Mouse (Mus musculus) megakaryocyte-erythroid progenitor cell, adult 5-6 weeks (primary cell): ENCODE data around the gene Ceacam3. TPM values are rescaled to one million over a fixed set of nuclear protein-coding genes. Genes with fewer than 3 reads are reported as not detected.
"Not testable (repeated sequence)": the region's sequence is repeated elsewhere in the genome, so short reads cannot be mapped to it uniquely, and the experiment has no call there.

ENCODE experiments used
- ATAC-seq: replicated peaks from 2 replicates; pipeline ENCODE4 v1.8.0; 2016; ENCODE audit warnings: mild to moderate bottlenecking, inconsistent platforms; ENCODE audit not compliant: severe bottlenecking, poor library complexity, low FRiP score, low TSS enrichment
- total RNA-seq, 2 experiments: library from RNA; stranded (forward) in 1 of 2; stranded (reverse) in 1 of 2; fragments of 200-1000, 215-1000 nt in 1 of 2; fragments of >200 nt in 1 of 2; fragmentation: Nextera tagmentation in 1 of 2; gene quantifications; 2 replicates each; pipeline ENCODE4 v1.2.3; 2014 to 2017

The Ceacam3 gene
- total RNA-seq (2014; fragmentation: Nextera tagmentation) (not detected in 2 replicates), total RNA-seq (2017) (not detected in 2 replicates)

DNA sequence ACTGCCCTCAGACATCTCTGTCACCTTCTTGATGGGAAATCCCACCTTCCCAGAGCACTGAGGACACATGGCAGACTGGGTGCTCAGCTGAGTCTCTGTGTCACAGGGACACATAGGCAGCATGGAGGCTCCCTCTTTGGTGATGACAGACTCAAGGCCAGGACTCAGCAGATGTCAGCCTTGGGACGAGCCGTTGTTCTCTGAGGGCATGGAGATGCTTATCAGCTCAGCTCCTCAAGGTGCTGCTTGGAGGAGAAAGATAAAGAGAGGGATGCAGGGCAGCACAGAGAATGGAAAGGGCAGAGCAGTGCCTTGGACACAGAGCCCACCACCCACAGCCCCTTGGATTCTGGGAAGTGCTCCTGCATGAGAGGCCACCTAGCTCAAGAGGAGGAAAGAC lies at the start of gene Ceacam3:
Gene Ceacam3 (plus strand): TSS at position 352 of the 400 bp plus-strand sequence.
- no peak for ATAC-seq

GRCm38 (mm10) chr7:17101631-17102030 lies 48.5 kb upstream of the Ceacam3 start:
- ATAC-seq: not testable (repeated sequence)

- ATAC-seq: no peak
Observed at GRCm38 (mm10) chr7:17135307-17135706, 14.8 kb upstream of the Ceacam3 start.

- ATAC-seq: no peak
Observed at GRCm38 (mm10) chr7:17155634-17156033, 5.6 kb downstream of the Ceacam3 start.

GRCm38 (mm10) chr7:17156885-17157677 lies 7.0 kb downstream of the Ceacam3 start:
- no peak for ATAC-seq

GRCm38 (mm10) chr7:17159011-17159410 lies 8.9 kb downstream of the Ceacam3 start:
- ATAC-seq: no peak

- no peak for ATAC-seq
Observed at GRCm38 (mm10) chr7:17171827-17172226, 21.7 kb downstream of the Ceacam3 start.

DNA sequence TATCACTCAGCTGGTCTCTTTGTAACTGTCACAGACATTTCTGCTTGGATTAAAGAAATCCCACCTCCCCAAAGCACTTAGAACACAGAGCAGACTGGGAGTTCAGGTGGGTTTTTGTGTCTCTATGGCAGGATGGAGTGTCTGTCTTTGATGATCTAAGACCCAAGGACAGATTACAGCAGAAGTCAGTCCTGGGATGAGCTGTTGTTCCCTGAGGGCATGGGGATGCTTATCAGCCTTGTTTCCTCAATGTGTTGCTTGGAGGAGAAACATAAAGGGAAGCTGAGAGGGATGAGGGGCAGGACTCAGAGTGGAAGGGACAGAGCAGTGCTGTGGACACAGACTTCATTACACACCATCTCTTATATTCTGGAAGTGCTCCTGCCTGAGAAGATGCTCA lies 53.1 kb downstream of the Ceacam3 start, which contains the start of gene Psg29:
Gene Psg29 (plus strand): TSS at position 301 of the 400 bp plus-strand sequence.
- no peak for ATAC-seq

- no peak for ATAC-seq
Observed at GRCm38 (mm10) chr7:17205530-17206184, 55.6 kb downstream of the Ceacam3 start.

Other genes with a start within 250 kb of the Ceacam3 start
- gene Ptgir, start 243.8 kb upstream of the Ceacam3 start, total RNA-seq (2014; fragmentation: Nextera tagmentation): not detected in 2 replicates
- gene Ptgir, start 243.8 kb upstream of the Ceacam3 start, total RNA-seq (2017): not detected in 2 replicates
- 291 and 377 TPM in 2 replicates for gene Calm3, start 226.2 kb upstream of the Ceacam3 start, total RNA-seq (2014; fragmentation: Nextera tagmentation)
- 512 and 515 TPM in 2 replicates for gene Calm3, start 226.2 kb upstream of the Ceacam3 start, total RNA-seq (2017)
- not detected in 2 replicates for gene Pnmal2, start 205.6 kb upstream of the Ceacam3 start, total RNA-seq (2014; fragmentation: Nextera tagmentation)
- gene Pnmal2, start 205.6 kb upstream of the Ceacam3 start, total RNA-seq (2017): not detected in 2 replicates
- gene Pnmal1, start 190.6 kb upstream of the Ceacam3 start, total RNA-seq (2014; fragmentation: Nextera tagmentation): not detected in 2 replicates
- not detected in 2 replicates for gene Pnmal1, start 190.6 kb upstream of the Ceacam3 start, total RNA-seq (2017)
- 0.28 and 0.35 TPM in 2 replicates for gene Gm42372, start 167.2 kb upstream of the Ceacam3 start, total RNA-seq (2014; fragmentation: Nextera tagmentation)
- gene Gm42372, start 167.2 kb upstream of the Ceacam3 start, total RNA-seq (2017): not detected in 2 replicates
- gene Ccdc8, start 157.6 kb upstream of the Ceacam3 start, total RNA-seq (2014; fragmentation: Nextera tagmentation): 0.79 and 2.7 TPM in 2 replicates
- gene Ccdc8, start 157.6 kb upstream of the Ceacam3 start, total RNA-seq (2017): 1.1 and 5.3 TPM in 2 replicates
- gene Ppp5c, start 122.4 kb upstream of the Ceacam3 start, total RNA-seq (2014; fragmentation: Nextera tagmentation): 148 and 150 TPM in 2 replicates
- 58.8 and 82.4 TPM in 2 replicates for gene Ppp5c, start 122.4 kb upstream of the Ceacam3 start, total RNA-seq (2017)
- gene Hif3a, start 87.9 kb upstream of the Ceacam3 start, total RNA-seq (2014; fragmentation: Nextera tagmentation): 22.8 and 39.3 TPM in 2 replicates
- 2.9 and 3.7 TPM in 2 replicates for gene Hif3a, start 87.9 kb upstream of the Ceacam3 start, total RNA-seq (2017)
- 0.11 TPM in 1 of 2 replicates, not detected in the other for gene Psg16, start 76.2 kb upstream of the Ceacam3 start, total RNA-seq (2014; fragmentation: Nextera tagmentation)
- gene Psg16, start 76.2 kb upstream of the Ceacam3 start, total RNA-seq (2017): 1.1 TPM in 1 of 2 replicates, not detected in the other
- not detected in 2 replicates for gene Psg29, start 53.2 kb downstream of the Ceacam3 start, total RNA-seq (2014; fragmentation: Nextera tagmentation)
- gene Psg29, start 53.2 kb downstream of the Ceacam3 start, total RNA-seq (2017): not detected in 2 replicates